Comparison of ENCODE assay signal across 1 mouse cellular context in genomic region chr3:90155996-90156395, GRCm38 (mm10).
A peak's percentile ranks its signal among the peaks of the same experiment; 100 is the strongest.
TF ChIP-seq lines count a peak whose summit lies in the region.

No protein-coding gene starts in this region.

TF ChIP-seq in CH12.LX, 34 proteins besides CTCF, POLR2A, EP300 and RAD21 (continued from another document):
- TF ChIP-seq ZC3H11A (IDR thresholded peaks at IDR 0.05; ENCODE audit: low read depth, low read length) (no peak), ELF1 (IDR thresholded peaks at IDR 0.05; ENCODE audit: low read depth, low read length) (no peak), IRF4 (IDR thresholded peaks at IDR 0.05; ENCODE audit: low read depth, low read length) (peak; percentile 96), ZMIZ1 (IDR thresholded peaks at IDR 0.05; ENCODE audit: low read depth, low read length) (no peak; the same call in 1 of the 2 replicates), USF2 (conservative IDR thresholded peaks at IDR 0.05; ENCODE audit: low read depth, low read length) (no peak), NELFE (IDR thresholded peaks at IDR 0.05; ENCODE audit: low read depth, low read length) (no peak), MAFK (IDR thresholded peaks at IDR 0.05; ENCODE audit: insufficient replicate concordance, low read length) (0 out of 2 replicates have a peak, but pooled peaks have one; percentile 16), MXI1 (IDR thresholded peaks at IDR 0.05; ENCODE audit: low read depth, low read length) (no peak), SMC3 (IDR thresholded peaks at IDR 0.05; ENCODE audit: low read depth, low read length) (peak; percentile 8; the same call in 1 of the 2 replicates), CHD1 (IDR thresholded peaks at IDR 0.05; ENCODE audit: low read depth, low read length) (no peak), UBTF (IDR thresholded peaks at IDR 0.05; ENCODE audit: low read depth, low read length) (no peak), JUN (IDR thresholded peaks at IDR 0.05; ENCODE audit: insufficient read depth, low read depth, low read length) (peak; percentile 16; the same call in 1 of the 2 replicates), MEF2A (IDR thresholded peaks at IDR 0.05; ENCODE audit: borderline replicate concordance, low read depth, low read length) (0 out of 2 replicates have a peak, but pooled peaks have one; percentile 54)
